Mouse (Mus musculus): ENCODE data around the gene Trim5.
"Not testable (repeated sequence)": the region's sequence is repeated elsewhere in the genome, so short reads cannot be mapped to it uniquely, and the experiment has no call there.

Trim5 gene

GRCm38 (mm10) chr7:104287576-104288443, at the start of gene Trim5:
Gene Trim5 (minus strand): TSS chr7:104288094.
- DNase-seq (ENCODE audit: low read depth, low spot score): not testable (repeated sequence)

GRCm38 (mm10) chr7:104335547-104335946, 47.7 kb upstream of the Trim5 start:
- DNase-seq (ENCODE audit: low read depth, low spot score): not testable (repeated sequence)

- DNase-seq (ENCODE audit: low read depth, low spot score): not testable (repeated sequence)
Observed at GRCm38 (mm10) chr7:104329171-104329570, 41.3 kb upstream of the Trim5 start, which contains the start of gene Trim34b. Gene Trim34b (plus strand): TSS chr7:104329471.

GRCm38 (mm10) chr7:104322028-104322427, 34.1 kb upstream of the Trim5 start:
- no peak for DNase-seq (ENCODE audit: low read depth, low spot score)

- not testable (repeated sequence) for DNase-seq (ENCODE audit: low read depth, low spot score)
Observed at GRCm38 (mm10) chr7:104315369-104316080, 27.6 kb upstream of the Trim5 start, which contains the start of gene Trim12a. Gene Trim12a (minus strand): TSS chr7:104315466.

GRCm38 (mm10) chr7:104314796-104315353, 27.0 kb upstream of the Trim5 start:
- DNase-seq (ENCODE audit: low read depth, low spot score): no peak

- no peak for DNase-seq (ENCODE audit: low read depth, low spot score)
Observed at GRCm38 (mm10) chr7:104291638-104292400, 3.9 kb upstream of the Trim5 start.

- no peak for DNase-seq (ENCODE audit: low read depth, low spot score)
Observed at GRCm38 (mm10) chr7:104290641-104291040, 2.7 kb upstream of the Trim5 start.

GRCm38 (mm10) chr7:104279361-104279760, 8.5 kb downstream of the Trim5 start:
- not testable (repeated sequence) for DNase-seq (ENCODE audit: low read depth, low spot score)

GRCm38 (mm10) chr7:104265335-104265734, 22.6 kb downstream of the Trim5 start:
- DNase-seq (ENCODE audit: low read depth, low spot score): not testable (repeated sequence)

GRCm38 (mm10) chr7:104260380-104260779, 27.5 kb downstream of the Trim5 start:
- DNase-seq (ENCODE audit: low read depth, low spot score): not testable (repeated sequence)

GRCm38 (mm10) chr7:104244287-104245181, 43.4 kb downstream of the Trim5 start, which contains the start of gene Trim34a:
Gene Trim34a (plus strand): TSS chr7:104244457.
- DNase-seq (ENCODE audit: low read depth, low spot score): peak; percentile 70

GRCm38 (mm10) chr7:104243616-104244015, 44.3 kb downstream of the Trim5 start:
- no peak for DNase-seq (ENCODE audit: low read depth, low spot score)

GRCm38 (mm10) chr7:104240857-104241256, 47.0 kb downstream of the Trim5 start:
- no peak for DNase-seq (ENCODE audit: low read depth, low spot score)

- peak; percentile 40 for DNase-seq (ENCODE audit: low read depth, low spot score)
Observed at GRCm38 (mm10) chr7:104231203-104231602, 56.7 kb downstream of the Trim5 start.

GRCm38 (mm10) chr7:104218701-104219569, 69.0 kb downstream of the Trim5 start, which contains the start of gene Trim6:
Gene Trim6 (plus strand): TSS chr7:104218793.
- DNase-seq (ENCODE audit: low read depth, low spot score): peak; percentile 40

- DNase-seq (ENCODE audit: low read depth, low spot score): no peak
Observed at GRCm38 (mm10) chr7:104217881-104218280, 70.0 kb downstream of the Trim5 start.

- no peak for DNase-seq (ENCODE audit: low read depth, low spot score)
Observed at GRCm38 (mm10) chr7:104216011-104216535, 71.8 kb downstream of the Trim5 start.
